Mouse (Mus musculus) intestine, postnatal 0 days (tissue): ENCODE data around the gene Ccrl2. TPM values are rescaled to one million over a fixed set of nuclear protein-coding genes. Genes with fewer than 3 reads are reported as not detected.

Experiments used
- ATAC-seq: fragments of 200-750 bp; cut with Nextera tagmentation; 2 replicates; pipeline ENCODE4 v1.8.0; 2017; ENCODE audit warnings: mild to moderate bottlenecking, moderate TSS enrichment, moderate library complexity
- H3K27ac ChIP-seq: fragments of 300-500 bp; sonication (generic); 2 replicates; pipeline ENCODE4 v1.5.1; 2014; ENCODE audit warnings: mild to moderate bottlenecking, low read depth, low read length, moderate library complexity
- H3K27me3 ChIP-seq: fragments of 300-500 bp; sonication (generic); replicated peaks from 2 replicates; pipeline ENCODE4 v1.6.1; 2014; ENCODE audit warnings: low read length, mixed read lengths; ENCODE audit not compliant: control insufficient read depth, insufficient read depth
- H3K36me3 ChIP-seq: fragments of 300-500 bp; sonication (generic); 2 replicates; pipeline ENCODE4 v1.6.1; 2014; ENCODE audit warnings: mild to moderate bottlenecking, moderate library complexity; ENCODE audit not compliant: control insufficient read depth, insufficient read depth
- H3K4me1 ChIP-seq: fragments of 300-500 bp; sonication (generic); replicated peaks from 2 replicates; pipeline ENCODE4 v1.6.1; 2014; ENCODE audit warnings: antibody characterized with exemption, low read length, mixed read lengths; ENCODE audit not compliant: control insufficient read depth, insufficient read depth
- H3K4me2 ChIP-seq: fragments of 300-500 bp; sonication (generic); replicated peaks from 2 replicates; pipeline ENCODE4 v1.6.1; 2014; ENCODE audit warnings: low read depth, mild to moderate bottlenecking, moderate library complexity
- H3K4me3 ChIP-seq: fragments of 300-500 bp; sonication (generic); 2 replicates; pipeline ENCODE4 v1.5.1; 2014; ENCODE audit warnings: low read depth, low read length
- H3K9ac ChIP-seq: fragments of 300-500 bp; sonication (generic); 2 replicates; pipeline ENCODE4 v1.6.1; 2014; ENCODE audit warnings: mild to moderate bottlenecking, low read depth, low read length
- H3K9me3 ChIP-seq: fragments of 300-500 bp; sonication (generic); 2 replicates; pipeline ENCODE4 v1.6.1; 2016; ENCODE audit warnings: mixed run types; ENCODE audit not compliant: control insufficient read depth
- CTCF ChIP-seq: sonication (generic); IDR thresholded peaks from 2 replicates; pipeline ENCODE4 v1.5.1; 2016; ENCODE audit warnings: low read depth, mild to moderate bottlenecking, control low read depth, antibody characterized with exemption, moderate library complexity
- WGBS: fragments of 180-500 bp; shearing (Covaris S2); extraction: QIAGEN DNeasy Blood & Tissue Kit; methylation state at CpG from one replicate; pipeline ENCODE4 v1.1.7; 2014; 5-methylcytosine and 5-hydroxymethylcytosine counted together
- polyA plus RNA-seq: library from polyadenylated mRNA; unstranded; fragments of >200 nt; fragmentation: Nextera tagmentation; extraction: Ambion mirVana; gene quantifications from 2 replicates; pipeline ENCODE4 v1.2.1, GENCODE M21; 2015

Ccrl2 gene
- polyA plus RNA-seq, 1 experiment from 2014 or later = 3.8 TPM

GRCm38 (mm10) chr9:111070546-111070961 lies 13.2 kb upstream of the Ccrl2 start:
- Histone ChIP-seq H3K9ac (no peak overlapping the region), H3K4me3 (no peak overlapping the region), H3K27me3 (no peaks in the 10 kb centered on the region), H3K4me1 (no peaks in the 10 kb centered on the region), H3K36me3 (no peaks in the 10 kb centered on the region), H3K9me3 (no peaks in the 10 kb centered on the region), H3K27ac (no peak overlapping the region), H3K4me2 (no peak overlapping the region)
- peak; percentile 80 for TF ChIP-seq CTCF
- no peak for ATAC-seq
- WGBS = 39% methylated on average over 4 of the region's 4 CpGs

GRCm38 (mm10) chr9:111067052-111067451 lies 9.7 kb upstream of the Ccrl2 start:
- Histone ChIP-seq H3K36me3 (no peaks in the 10 kb centered on the region), H3K4me3 (no peak overlapping the region), H3K27ac (no peak overlapping the region), H3K27me3 (no peaks in the 10 kb centered on the region), H3K9ac (no peak overlapping the region), H3K4me2 (no peak overlapping the region), H3K4me1 (no peaks in the 10 kb centered on the region), H3K9me3 (no peaks in the 10 kb centered on the region)
- ATAC-seq = no peak
- WGBS = 67% methylated on average over 4 of the region's 4 CpGs
- no peak for TF ChIP-seq CTCF

- WGBS = 77% methylated on average over 5 of the region's 5 CpGs
- Histone ChIP-seq H3K4me3 (no peak overlapping the region), H3K4me1 (no peaks in the 10 kb centered on the region), H3K36me3 (no peaks in the 10 kb centered on the region), H3K27ac (no peak overlapping the region), H3K4me2 (no peak overlapping the region), H3K27me3 (no peaks in the 10 kb centered on the region), H3K9me3 (no peaks in the 10 kb centered on the region), H3K9ac (no peak overlapping the region)
- no peak for TF ChIP-seq CTCF
- no peak for ATAC-seq
Observed at GRCm38 (mm10) chr9:111062840-111063239, 5.5 kb upstream of the Ccrl2 start.

GRCm38 (mm10) chr9:111058943-111059556 lies 1.7 kb upstream of the Ccrl2 start:
- Histone ChIP-seq H3K9me3 (no peaks in the 10 kb centered on the region), H3K27me3 (no peaks in the 10 kb centered on the region), H3K9ac (no peak overlapping the region), H3K27ac (no peak overlapping the region), H3K36me3 (no peaks in the 10 kb centered on the region), H3K4me3 (no peak overlapping the region), H3K4me2 (no peak overlapping the region), H3K4me1 (0 out of 2 replicates have a peak, but pooled peaks cover 4% of the 10 kb centered on the region)
- no peak for TF ChIP-seq CTCF
- 63% methylated on average over 10 of the region's 10 CpGs for WGBS
- no peak for ATAC-seq

- Histone ChIP-seq H3K9me3 (no peaks in the 10 kb centered on the region), H3K36me3 (no peaks in the 10 kb centered on the region), H3K4me3 (peak overlapping the region; percentile 54), H3K4me2 (peak overlapping the region; percentile 82), H3K9ac (no peak overlapping the region), H3K27ac (no peak overlapping the region), H3K27me3 (no peaks in the 10 kb centered on the region), H3K4me1 (0 out of 2 replicates have a peak, but pooled peaks cover 4% of the 10 kb centered on the region)
- WGBS = 56% methylated on average over 14 of the region's 14 CpGs
- no peak for TF ChIP-seq CTCF
- ATAC-seq = 0 out of 2 replicates have a peak, but pooled peaks have one; percentile 31
Observed at GRCm38 (mm10) chr9:111057544-111058370, 438 bp upstream of the Ccrl2 start.

- 0 out of 2 replicates have a peak, but pooled peaks cover 4% of the 10 kb centered on the region for H3K4me1 ChIP-seq
- ATAC-seq = no peak
- H3K36me3 ChIP-seq = no peaks in the 10 kb centered on the region
- TF ChIP-seq CTCF = no peak
- 0 out of 2 replicates have a peak overlapping the region, but pooled peaks have one; percentile 30 for H3K27ac ChIP-seq
- no peaks in the 10 kb centered on the region for H3K27me3 ChIP-seq
- WGBS = 5% methylated on average over 11 of the region's 11 CpGs
- peak overlapping the region; percentile 45 for H3K9ac ChIP-seq
- no peaks in the 10 kb centered on the region for H3K9me3 ChIP-seq
- H3K4me2 ChIP-seq = peak overlapping the region; percentile 82
- peak overlapping the region; percentile 54 for H3K4me3 ChIP-seq
Observed at GRCm38 (mm10) chr9:111056519-111056797, 861 bp downstream of the Ccrl2 start.
